Mouse (Mus musculus) neutrophil, adult 5-6 weeks (primary cell): ENCODE data around the gene Slc5a4a. TPM values are rescaled to one million over a fixed set of nuclear protein-coding genes. Genes with fewer than 3 reads are reported as not detected.

Experiments used
- ATAC-seq: fragments of 151-379, 151-347 bp; 2 replicates; pipeline ENCODE4 v1.8.0; 2017; ENCODE audit warnings: mild to moderate bottlenecking, moderate TSS enrichment; ENCODE audit not compliant: insufficient number of reproducible peaks, poor library complexity, low FRiP score, severe bottlenecking; ENCODE audit errors: extremely low read depth
- total RNA-seq: library from RNA; stranded (forward); fragments of 200-1000 nt; gene quantifications from 2 replicates; pipeline ENCODE4 v1.2.3, GENCODE M21; 2017

Slc5a4a gene
- total RNA-seq = not detected in 2 replicates

DNA sequence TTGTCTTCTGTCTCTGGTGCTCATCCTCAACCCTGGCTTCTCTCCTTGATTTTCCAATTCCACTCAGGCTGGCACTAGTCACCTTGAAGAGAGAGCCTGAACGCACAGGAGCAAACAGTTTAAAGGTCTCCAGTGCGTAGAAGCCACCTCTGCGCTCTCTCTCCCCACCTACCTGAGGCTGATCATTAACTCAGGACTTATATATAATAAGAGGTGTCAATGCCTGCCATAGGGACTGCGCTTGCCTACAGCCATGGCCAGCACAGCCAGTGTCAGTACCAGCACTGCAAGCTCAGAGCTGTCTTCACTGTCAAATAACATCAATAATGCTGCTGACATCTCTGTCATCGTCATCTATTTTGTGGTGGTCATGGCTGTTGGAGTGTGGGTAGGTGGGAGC lies at the start of gene Slc5a4a:
Slc5a4a (plus strand) TSS at position 174 of the 400 bp plus-strand sequence.
- ATAC-seq = no peak

GRCm38 (mm10) chr10:76110861-76111260 lies 36.4 kb upstream of the Slc5a4a start, which contains the start of gene Slc5a4b:
Gene Slc5a4b (minus strand): TSS chr10:76110961.
- no peak for ATAC-seq

GRCm38 (mm10) chr10:76117966-76118365 lies 29.3 kb upstream of the Slc5a4a start:
- ATAC-seq = peak; percentile 23; the same call in 1 of the 2 replicates

DNA sequence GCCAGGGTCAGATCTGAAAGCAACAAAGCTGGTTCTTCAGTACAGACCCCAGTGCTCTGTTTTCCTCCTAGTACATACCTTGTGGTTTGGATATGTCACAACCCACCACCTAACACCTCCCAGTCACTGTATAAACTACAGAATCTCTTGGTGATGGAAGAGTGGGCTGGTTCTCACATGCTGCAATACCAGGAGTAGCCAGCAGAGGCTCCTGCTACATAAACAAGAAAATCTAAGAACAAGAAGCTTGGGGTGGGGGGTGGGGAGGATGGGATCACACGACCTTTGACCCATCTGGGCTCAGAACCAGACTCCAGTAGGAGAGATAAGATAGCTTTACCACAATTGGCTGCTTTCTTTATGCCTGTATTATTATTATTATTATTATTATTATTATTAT lies 28.5 kb upstream of the Slc5a4a start:
- 0 out of 2 replicates have a peak, but pooled peaks have one; percentile 30 for ATAC-seq

DNA sequence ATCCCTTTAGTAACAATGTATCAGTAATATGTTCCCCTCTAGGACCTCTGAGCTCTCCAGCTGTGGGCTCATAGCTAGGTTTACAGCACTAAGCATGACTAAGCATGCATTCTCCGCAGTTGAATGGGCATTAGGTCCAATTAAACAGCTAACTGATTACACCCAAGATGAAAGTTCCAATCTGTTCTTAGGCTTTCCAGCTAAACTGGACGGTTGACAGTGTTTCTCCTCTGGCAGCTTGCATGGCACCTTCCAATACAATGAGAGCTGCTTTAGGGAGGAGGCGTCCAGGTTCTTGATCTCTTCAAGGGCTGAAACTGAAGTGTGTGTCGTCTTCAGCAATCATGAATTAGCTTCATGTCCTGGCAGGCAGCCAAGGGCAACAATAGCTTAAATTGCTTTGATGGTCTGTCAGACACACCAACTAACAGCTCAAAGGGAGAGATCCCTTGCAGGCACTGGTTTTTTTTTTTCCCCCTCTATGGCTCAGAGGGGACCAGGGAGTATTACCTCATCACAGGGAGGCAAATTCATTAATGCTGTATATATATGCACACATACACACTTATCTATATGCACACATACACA lies 27.0 kb upstream of the Slc5a4a start:
- ATAC-seq = no peak

- ATAC-seq = no peak
Observed at GRCm38 (mm10) chr10:76121495-76121894, 25.8 kb upstream of the Slc5a4a start.

- ATAC-seq = no peak
Observed at GRCm38 (mm10) chr10:76132506-76132905, 14.7 kb upstream of the Slc5a4a start.

GRCm38 (mm10) chr10:76136318-76136717 lies 10.9 kb upstream of the Slc5a4a start:
- ATAC-seq = no peak

DNA sequence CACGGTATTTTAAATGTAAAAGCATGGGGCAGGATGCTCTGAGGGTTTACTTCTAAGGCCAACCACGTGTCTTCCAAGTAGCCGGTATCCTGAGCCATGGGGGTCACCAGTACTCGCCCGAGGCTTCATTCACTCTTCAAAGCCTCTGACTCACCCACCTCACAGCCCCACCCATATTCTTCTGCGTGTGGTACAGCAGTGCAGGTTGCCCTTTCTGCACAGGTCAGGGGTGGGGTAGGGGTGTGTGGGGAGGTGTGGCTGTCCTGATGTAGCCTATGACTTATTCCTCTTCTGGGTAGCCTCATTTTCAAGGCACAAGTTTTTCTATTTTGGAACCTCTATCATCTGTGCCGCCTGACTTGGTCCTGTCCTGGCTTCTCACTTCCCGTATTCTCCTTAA lies 405 bp upstream of the Slc5a4a start:
- ATAC-seq = no peak

DNA sequence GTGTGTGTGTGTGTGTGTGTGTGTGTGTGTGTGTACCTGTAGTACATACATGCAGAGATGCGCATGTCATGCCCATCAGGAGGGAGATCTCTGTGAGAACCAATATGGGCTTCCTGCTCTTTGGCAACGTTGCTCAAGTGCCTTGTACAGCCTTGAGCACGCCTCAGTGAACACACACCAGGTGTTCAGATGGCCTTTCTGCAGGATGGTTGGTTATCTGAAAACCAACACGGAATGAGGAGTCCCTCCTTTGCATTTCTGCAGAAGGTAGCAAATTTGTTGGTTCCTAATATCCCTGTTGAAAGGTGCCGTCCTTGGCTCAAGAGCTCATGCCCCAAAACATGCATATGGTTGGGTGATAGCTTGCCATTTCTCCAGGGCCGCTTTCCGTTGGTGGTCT lies 8.7 kb downstream of the Slc5a4a start:
- no peak for ATAC-seq

DNA sequence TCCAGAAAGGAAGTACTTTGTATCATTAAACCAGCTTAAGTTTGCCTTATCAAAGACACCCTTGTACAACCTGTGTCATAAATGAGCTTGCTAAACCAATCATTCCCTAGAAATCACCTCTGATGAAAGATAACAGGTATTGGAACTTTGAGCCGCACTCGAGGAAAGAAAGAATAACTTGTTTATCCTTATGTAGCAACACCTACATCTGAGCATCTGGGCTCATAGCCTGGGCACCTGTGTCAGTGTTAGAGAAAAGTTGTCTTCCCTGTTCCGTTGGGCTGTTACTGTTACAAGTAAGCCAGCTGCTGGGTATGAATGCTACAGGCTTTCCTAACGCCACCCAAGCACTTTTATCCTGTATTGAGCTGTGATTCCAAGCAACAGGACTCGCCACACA lies 10.3 kb downstream of the Slc5a4a start:
- no peak for ATAC-seq

DNA sequence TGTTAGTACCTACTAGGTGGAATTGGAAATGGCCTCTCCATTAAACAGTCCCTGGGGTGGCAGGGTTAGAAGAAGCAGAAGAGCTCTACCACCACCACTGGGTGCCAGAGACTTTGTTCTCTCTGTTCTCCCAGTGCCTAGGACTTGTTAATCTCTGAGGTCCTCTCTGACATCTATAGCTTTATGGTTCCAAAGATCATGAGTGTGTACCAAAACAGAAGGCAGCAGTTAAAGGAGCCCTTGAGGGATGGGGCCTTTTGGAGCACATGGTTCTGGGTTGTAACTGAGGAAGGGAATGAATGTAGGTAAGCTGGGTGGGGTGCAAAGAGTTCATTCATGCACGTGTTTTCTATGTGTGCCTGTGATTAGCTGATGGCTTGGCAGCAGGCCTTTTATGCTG lies 10.8 kb downstream of the Slc5a4a start:
- no peak for ATAC-seq

DNA sequence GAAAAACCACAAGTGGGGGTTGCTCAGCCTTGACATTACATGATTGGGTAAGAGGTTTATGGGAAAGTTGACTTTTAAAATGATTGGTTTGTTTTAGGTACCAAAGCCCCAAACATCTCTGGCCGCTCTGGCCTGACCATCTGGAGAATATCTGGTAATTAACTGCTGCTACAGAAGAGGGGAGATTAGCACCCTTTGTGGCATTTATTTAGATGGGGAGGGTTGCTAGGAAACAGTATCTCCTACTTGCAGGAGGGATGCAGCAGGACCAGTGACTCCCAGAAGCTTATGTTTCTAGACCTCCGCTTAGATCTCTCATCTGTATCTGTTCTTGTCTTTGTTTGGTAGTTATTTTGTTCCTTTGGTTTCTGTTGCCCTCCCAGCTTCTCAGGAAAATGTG lies 27.6 kb downstream of the Slc5a4a start:
- no peak for ATAC-seq

GRCm38 (mm10) chr10:76185216-76185615 lies 38.0 kb downstream of the Slc5a4a start:
- no peak for ATAC-seq

GRCm38 (mm10) chr10:76188010-76188409 lies 40.8 kb downstream of the Slc5a4a start:
- no peak for ATAC-seq

GRCm38 (mm10) chr10:76201416-76201815 lies 54.2 kb downstream of the Slc5a4a start:
- ATAC-seq = no peak

DNA sequence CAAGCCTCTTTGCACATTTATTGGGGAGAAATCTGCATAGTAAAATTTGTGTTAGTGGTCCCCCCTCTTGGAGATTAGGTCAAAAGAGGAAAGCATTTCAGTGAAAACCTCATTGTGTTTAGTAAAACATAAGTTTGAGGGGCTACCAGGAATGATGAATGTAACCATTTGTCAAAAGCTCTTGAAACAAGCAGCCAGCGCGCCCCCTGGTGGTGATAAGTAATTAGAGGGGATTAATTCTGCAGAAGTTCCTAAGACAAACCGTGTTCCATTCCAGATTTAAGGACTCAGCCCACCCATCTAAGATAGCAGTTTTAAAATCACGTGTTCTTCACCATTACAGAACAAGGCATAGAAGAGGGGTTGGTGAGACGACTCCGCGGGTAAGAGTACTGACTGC lies 54.7 kb downstream of the Slc5a4a start:
- ATAC-seq = no peak

DNA sequence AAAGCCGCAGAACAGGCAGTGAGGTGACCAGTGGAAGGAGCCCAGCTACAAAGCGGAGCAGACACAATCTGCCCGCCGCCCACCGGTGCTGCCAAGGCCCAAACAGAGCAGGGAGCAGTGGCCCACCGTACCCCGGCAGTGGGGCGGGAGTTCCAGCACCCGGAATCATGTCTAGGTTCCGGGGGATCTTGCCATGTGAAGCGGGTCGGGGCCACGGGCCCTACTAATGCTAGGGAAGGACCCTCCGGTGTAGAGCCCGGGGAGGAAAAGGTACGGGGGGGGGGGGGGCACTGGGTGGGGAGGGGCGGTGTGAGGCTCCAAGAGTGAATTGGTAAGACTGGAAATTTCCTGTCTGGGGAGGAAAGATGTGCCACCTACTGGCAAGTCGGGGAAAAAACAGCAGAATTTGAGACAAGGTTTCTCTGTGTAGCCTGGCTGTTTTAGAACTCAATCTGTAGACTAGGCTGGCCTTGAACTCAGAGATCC lies 56.6 kb downstream of the Slc5a4a start:
- ATAC-seq = no peak

DNA sequence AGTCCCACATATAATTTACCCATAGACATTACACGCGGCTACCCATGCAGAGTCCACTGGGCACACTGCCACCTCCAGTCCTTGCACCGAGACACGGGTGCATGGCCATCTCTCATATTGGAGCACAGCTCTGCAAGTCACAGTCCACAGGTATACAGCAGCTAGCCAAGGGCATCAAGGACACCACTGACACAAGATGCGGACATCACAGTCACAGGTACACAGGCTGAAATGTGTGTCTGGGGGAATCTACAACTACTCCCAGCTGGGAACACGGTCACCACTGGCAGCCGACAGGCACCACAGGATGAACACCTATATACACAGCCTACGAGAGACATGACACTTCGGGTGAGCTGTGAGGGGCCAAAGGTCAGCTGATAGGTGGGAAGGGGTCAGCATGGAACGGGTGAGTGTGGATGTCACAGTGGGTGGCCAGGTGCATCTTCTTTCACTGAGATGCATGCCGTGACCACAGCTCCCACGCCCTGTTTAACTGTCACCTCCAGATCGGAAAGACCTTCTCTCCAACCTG lies 60.1 kb downstream of the Slc5a4a start:
- ATAC-seq = no peak

GRCm38 (mm10) chr10:76209241-76209640 lies 62.0 kb downstream of the Slc5a4a start:
- ATAC-seq = no peak

DNA sequence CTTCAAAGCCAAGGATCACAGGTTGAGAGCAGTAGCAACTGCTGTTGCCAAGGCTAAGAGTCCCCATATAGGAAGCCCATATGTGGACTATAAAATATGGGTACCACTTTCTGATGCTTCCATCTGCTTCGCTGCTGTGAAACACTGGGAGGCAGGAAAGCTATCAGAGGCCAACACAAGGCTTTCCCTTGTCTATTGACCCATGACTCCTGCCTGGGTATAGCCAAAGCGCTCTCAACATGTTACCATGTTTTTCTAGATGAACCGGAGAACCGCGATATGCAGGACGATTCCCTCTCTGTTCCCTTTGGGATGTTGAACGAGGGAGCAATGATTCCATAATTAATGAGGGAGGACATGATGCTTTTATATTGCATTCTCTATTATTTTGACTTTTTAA lies 63.6 kb downstream of the Slc5a4a start:
- no peak for ATAC-seq
